Mouse (Mus musculus) kidney, adult 2 months (tissue): ENCODE data around the gene Dnm2. TPM values are rescaled to one million over a fixed set of nuclear protein-coding genes. Genes with fewer than 3 reads are reported as not detected.

Source experiments
- DNase-seq: peaks from one replicate; pipeline ENCODE4 v3.0.0; 2021
- H3K27ac ChIP-seq: fragments of 200-500 bp; 2 replicates; pipeline ENCODE4 v1.5.1; 2012; ENCODE audit warnings: low read depth, low read length, control low read depth, inconsistent platforms; ENCODE audit not compliant: insufficient read depth
- H3K27me3 ChIP-seq: fragments of 200-500 bp; replicated peaks from 2 replicates; pipeline ENCODE4 v1.6.1; 2012; ENCODE audit warnings: mild to moderate bottlenecking, moderate library complexity, low read length, inconsistent platforms; ENCODE audit not compliant: control insufficient read depth, insufficient read depth
- H3K36me3 ChIP-seq: fragments of 200-500 bp; 2 replicates; pipeline ENCODE4 v1.6.1; 2012; ENCODE audit warnings: mild to moderate bottlenecking, moderate library complexity, low read length, inconsistent platforms; ENCODE audit not compliant: control insufficient read depth, insufficient read depth
- H3K4me1 ChIP-seq: fragments of 200-500 bp; 2 replicates; pipeline ENCODE4 v1.6.1; 2011; ENCODE audit warnings: low read length; ENCODE audit not compliant: control insufficient read depth, insufficient read depth
- H3K4me3 ChIP-seq: fragments of 200-500 bp; 2 replicates; pipeline ENCODE4 v1.5.1; 2011; ENCODE audit warnings: mild to moderate bottlenecking, low read depth, low read length, control low read depth; ENCODE audit not compliant: insufficient read depth
- CTCF ChIP-seq: fragments of 200-500 bp; conservative IDR thresholded peaks from 2 replicates; pipeline ENCODE4 v1.5.1; 2011; ENCODE audit warnings: low read depth, mild to moderate bottlenecking, control low read depth, low read length, moderate library complexity, mixed read lengths; ENCODE audit not compliant: insufficient read depth, insufficient read length
- POLR2A ChIP-seq: fragments of 200-500 bp; IDR thresholded peaks from one replicate; pipeline ENCODE4 v1.6.1; 2011; ENCODE audit warnings: low read depth, low read length, control low read depth
- WGBS: fragments of 180-500 bp; shearing (Covaris S2); methylation state at CpG from one replicate; pipeline ENCODE4 v1.1.7; 2018; 5-methylcytosine and 5-hydroxymethylcytosine counted together
- polyA plus RNA-seq: library from polyadenylated mRNA; depleted of rRNA; stranded (reverse); fragments of >200 nt; gene quantifications from 2 replicates; pipeline ENCODE4 v1.2.3, GENCODE M21; 2012

Gene Dnm2
- polyA plus RNA-seq, 1 experiment = 101 TPM

- 71% methylated on average over 3 of the region's 3 CpGs for WGBS
- Histone ChIP-seq H3K4me3 (no peak overlapping the region), H3K27me3 (no peaks in the 10 kb centered on the region), H3K27ac (no peak overlapping the region; the same call in 1 of the 2 replicates), H3K36me3 (no peaks in the 10 kb centered on the region), H3K4me1 (peaks cover 34% of the 10 kb centered on the region)
- TF ChIP-seq POLR2A (no peak), CTCF (no peak)
- DNase-seq = no peak
Observed at GRCm38 (mm10) chr9:21439456-21439855, 14.7 kb downstream of the Dnm2 start.

DNA sequence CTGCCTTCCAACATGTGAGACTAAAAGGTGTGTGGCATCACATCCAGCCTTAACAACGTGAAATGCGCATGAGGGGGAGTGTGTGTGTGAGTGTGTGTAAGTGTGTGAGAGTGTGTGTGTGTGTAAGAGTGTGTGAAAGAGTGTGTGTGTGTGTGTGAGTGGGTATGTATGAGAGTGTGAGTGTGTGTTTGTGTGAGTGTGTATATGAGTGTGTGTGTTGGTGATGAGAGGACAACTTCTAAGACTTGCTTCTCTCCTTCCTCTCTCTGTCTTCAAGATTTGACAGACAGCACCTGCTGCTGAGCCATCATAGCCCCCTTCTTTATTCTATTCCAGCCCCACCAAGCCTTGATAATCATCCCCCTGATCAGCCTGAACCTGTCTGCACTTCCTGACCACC, 15.2 kb downstream of the Dnm2 start:
- Histone ChIP-seq H3K27me3 (no peaks in the 10 kb centered on the region), H3K4me3 (no peak overlapping the region), H3K4me1 (peaks cover 34% of the 10 kb centered on the region), H3K27ac (no peak overlapping the region), H3K36me3 (no peaks in the 10 kb centered on the region)
- no peak for DNase-seq
- no peak for TF ChIP-seq POLR2A
- TF ChIP-seq CTCF = no peak
- WGBS = 88% methylated on average over 2 of the region's 2 CpGs

DNA sequence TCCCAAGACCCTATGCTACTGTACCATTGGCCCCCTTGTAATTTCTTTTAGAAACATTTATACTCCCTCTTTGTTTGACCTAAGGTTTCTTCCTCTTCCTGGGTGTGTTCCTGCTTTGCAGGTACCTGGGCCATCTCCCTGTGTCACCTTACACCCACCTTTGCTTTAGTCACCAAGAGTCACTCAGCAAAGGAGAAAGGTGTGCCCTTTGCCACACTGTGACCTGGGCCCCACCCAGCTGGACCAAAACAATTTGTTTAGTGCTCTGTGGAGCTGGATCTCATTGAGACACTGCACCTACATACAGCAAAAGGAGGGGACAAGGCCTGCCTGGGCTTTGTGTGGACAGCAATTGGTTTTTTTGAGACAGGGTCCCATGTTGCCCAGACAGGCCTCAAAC, 15.7 kb downstream of the Dnm2 start:
- Histone ChIP-seq H3K4me3 (no peak overlapping the region), H3K36me3 (no peaks in the 10 kb centered on the region), H3K27ac (no peak overlapping the region), H3K27me3 (no peaks in the 10 kb centered on the region), H3K4me1 (peaks cover 31% of the 10 kb centered on the region)
- no peak for TF ChIP-seq CTCF
- no peak for TF ChIP-seq POLR2A
- no peak for DNase-seq

- Histone ChIP-seq H3K4me3 (no peak overlapping the region), H3K36me3 (no peaks in the 10 kb centered on the region), H3K27ac (no peak overlapping the region), H3K4me1 (peaks cover 5% of the 10 kb centered on the region), H3K27me3 (no peaks in the 10 kb centered on the region)
- no peak for DNase-seq
- TF ChIP-seq POLR2A (no peak), CTCF (no peak)
- 94% methylated on average over 8 of the region's 8 CpGs for WGBS
Observed at GRCm38 (mm10) chr9:21443853-21444252, 19.1 kb downstream of the Dnm2 start.

DNA sequence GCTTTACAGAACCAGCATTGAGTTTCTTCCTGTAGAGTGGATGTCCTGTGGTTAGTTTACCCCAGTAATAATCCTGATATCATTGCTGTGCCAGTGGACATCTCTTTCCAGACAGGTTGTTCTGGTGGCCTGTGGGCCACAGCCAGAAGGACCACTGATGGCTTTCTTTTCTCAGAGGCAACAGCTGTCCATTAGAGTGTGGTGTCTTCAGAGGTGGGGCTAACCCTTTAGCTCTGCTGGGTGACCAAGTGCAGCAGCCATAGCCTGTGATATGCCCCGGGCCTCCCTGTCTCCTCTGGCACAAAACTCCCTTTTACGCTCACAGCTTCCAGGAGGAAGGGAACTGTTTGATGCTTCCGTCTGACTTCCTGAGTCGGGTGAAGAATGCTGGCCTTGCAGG, 19.9 kb downstream of the Dnm2 start:
- Histone ChIP-seq H3K27me3 (no peaks in the 10 kb centered on the region), H3K4me1 (peaks cover under 1% of the 10 kb centered on the region), H3K4me3 (no peak overlapping the region), H3K36me3 (no peaks in the 10 kb centered on the region), H3K27ac (no peak overlapping the region)
- WGBS = 53% methylated on average over 4 of the region's 4 CpGs
- no peak for DNase-seq
- no peak for TF ChIP-seq CTCF
- TF ChIP-seq POLR2A = no peak

- no peak for DNase-seq
- H3K4me3 ChIP-seq = no peak overlapping the region
- WGBS = 95% methylated on average over 6 of the region's 6 CpGs
- no peaks in the 10 kb centered on the region for H3K27me3 ChIP-seq
- H3K27ac ChIP-seq = no peak overlapping the region
- H3K36me3 ChIP-seq = no peaks in the 10 kb centered on the region
- peaks cover 6% of the 10 kb centered on the region for H3K4me1 ChIP-seq
- no peak for TF ChIP-seq POLR2A
- TF ChIP-seq CTCF = peak; percentile 13; the same call in 1 of the 2 replicates
Observed at GRCm38 (mm10) chr9:21445081-21445744, 20.5 kb downstream of the Dnm2 start.

- Histone ChIP-seq H3K27me3 (no peaks in the 10 kb centered on the region), H3K36me3 (no peaks in the 10 kb centered on the region), H3K27ac (no peak overlapping the region), H3K4me1 (peaks cover 11% of the 10 kb centered on the region), H3K4me3 (no peak overlapping the region)
- TF ChIP-seq POLR2A (no peak), CTCF (no peak)
- no peak for DNase-seq
- 81% methylated on average over 2 of the region's 2 CpGs for WGBS
Observed at GRCm38 (mm10) chr9:21447778-21448177, 23.1 kb downstream of the Dnm2 start.
